Comparison of ENCODE assay signal across 1 mouse cellular context in the genomic region with DNA sequence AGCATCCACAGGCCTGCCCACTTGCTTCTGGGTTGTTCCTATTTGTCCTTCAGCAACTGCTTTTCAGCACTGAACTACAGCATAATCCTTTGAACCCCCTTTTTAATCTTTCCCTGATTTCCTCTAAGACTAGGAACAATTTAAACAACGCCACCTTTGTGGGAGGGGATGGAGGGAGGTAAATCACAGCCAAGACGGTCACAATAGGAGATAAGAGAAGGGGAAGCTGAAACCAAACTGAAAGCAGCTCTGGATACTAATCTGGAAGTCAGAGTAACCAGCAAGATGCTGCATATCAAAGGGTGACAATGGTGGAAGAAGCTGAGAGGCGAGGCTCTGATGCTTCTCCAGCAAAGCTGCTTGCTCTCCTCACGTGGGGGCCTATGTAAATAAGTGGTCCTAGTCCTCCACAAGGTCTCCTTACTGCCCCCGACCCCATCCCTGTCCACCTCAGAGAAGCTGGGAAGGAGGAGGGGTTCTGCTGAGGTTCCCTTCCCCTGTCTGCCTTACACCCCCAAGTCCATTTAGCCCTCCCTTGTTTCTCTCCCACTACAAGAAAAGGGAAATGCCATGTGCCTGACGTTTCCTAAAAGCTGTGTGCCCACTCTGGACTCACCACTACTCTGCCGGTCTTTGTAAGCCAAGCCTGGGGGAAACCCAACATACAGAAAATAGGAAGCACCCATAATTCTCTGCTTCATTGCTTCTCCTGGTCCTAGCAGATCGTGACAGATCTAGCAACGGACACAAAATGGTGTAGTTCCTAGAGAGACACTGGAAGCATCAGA.
TF ChIP-seq lines count a peak whose summit lies in the region.

No protein-coding gene starts in this region.

TF ChIP-seq in myocyte, 11 proteins besides CTCF, POLR2A, EP300 and RAD21 (continued from another document):
- TF ChIP-seq USF1 (IDR thresholded peaks at IDR 0.05; ENCODE audit: low read depth): no peak
